Mouse (Mus musculus): Measurements from ENCODE around the gene Cacna2d3. TPM values are rescaled to one million over a fixed set of nuclear protein-coding genes. Genes with fewer than 3 reads are reported as not detected.

Cacna2d3 gene
- total and polyA plus RNA-seq, 3 experiments, result 0.11 TPM; not detected in 2

DNA sequence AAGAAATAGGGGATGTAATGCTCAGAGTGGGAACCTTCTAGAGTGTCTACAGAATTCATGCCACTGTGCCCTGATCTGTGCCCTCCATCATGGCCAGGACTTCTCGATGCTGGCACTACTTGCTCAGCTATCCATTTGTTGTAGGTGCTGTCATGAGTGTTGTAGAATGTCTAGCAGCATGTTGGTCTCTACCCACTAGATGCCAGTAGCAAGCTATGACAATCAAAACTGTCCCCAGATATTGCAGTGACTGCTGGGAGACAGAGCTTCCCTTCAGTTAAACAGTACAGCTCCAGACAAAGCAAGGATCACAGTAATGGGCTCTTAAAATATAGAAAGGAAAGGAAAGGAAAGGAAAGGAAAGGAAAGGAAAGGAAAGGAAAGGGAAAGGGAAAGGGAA is 771.9 kb downstream of the Cacna2d3 start:
- no peaks in the 10 kb centered on the region for H3K4me1 ChIP-seq (ENCODE audit: insufficient read depth, low read depth, low read length)
- TF ChIP-seq GATA2 (IDR thresholded peaks at IDR 0.05; ENCODE audit: borderline replicate concordance, low read depth, low read length) (no peak), GATA1 (IDR thresholded peaks at IDR 0.05; ENCODE audit: borderline replicate concordance, low read length) (no peak), CTCF (IDR thresholded peaks at IDR 0.05; ENCODE audit: low read depth, low read length) (no peak), POLR2AphosphoS5 (IDR thresholded peaks at IDR 0.05; ENCODE audit: insufficient replicate concordance, low read depth, low read length) (no peak), TAL1 (conservative IDR thresholded peaks at IDR 0.05; ENCODE audit: low read depth, low read length) (no peak)
- no peak for DNase-seq (ENCODE audit: low spot score)
- H3K9me3 ChIP-seq (replicated peaks), result peaks cover 10% of the 10 kb centered on the region; the same call in 1 of the 2 replicates
- ATAC-seq (ENCODE audit: extremely low read depth, insufficient number of reproducible peaks, low FRiP score, poor library complexity, severe bottlenecking), result no peak
- H3K27me3 ChIP-seq (ENCODE audit: insufficient read depth, low read length), result no peaks in the 10 kb centered on the region
- H3K4me3 ChIP-seq (ENCODE audit: low read depth, low read length), result no peak overlapping the region
- no peaks in the 10 kb centered on the region for H3K36me3 ChIP-seq (replicated peaks)

DNA sequence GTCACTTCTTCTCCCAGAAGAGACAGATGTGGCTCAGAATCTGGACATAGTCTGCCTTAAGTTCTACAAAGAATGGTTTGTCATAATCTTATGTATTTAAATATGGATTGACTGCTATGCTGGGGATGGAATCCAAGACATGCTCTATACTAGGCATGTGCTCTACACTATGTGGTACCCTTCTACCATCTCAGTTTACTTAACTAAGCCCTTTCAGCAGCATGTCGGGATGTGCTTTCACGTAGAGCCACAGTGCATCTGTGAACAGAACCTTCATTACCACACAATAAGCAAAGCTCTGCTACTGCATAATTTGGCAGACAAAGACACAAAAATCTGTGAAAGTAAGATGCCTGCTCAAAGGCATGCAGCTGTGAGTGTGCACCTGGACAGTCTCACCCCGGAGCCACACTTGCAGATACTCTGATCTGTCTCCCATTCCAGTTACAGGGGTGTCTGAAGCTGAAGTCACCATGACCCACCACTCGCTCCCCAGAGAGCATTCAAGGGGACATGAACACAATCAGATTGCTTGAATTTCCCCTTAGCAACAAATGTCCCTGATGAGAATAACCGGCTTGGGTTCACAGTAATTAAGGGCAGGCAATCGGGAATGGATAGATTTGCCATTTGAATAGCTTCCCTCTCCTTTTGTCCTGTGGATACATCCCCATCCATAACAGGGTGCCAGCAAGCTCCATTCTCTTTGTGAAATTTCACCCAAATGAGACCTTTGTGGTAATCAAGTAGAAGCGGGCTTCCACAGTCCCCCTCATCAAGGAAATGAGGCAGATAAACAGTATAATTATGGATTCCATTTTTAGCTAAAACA is 773.4 kb downstream of the Cacna2d3 start:
- H3K4me1 ChIP-seq (ENCODE audit: insufficient read depth, low read depth, low read length), result no peaks in the 10 kb centered on the region
- H3K36me3 ChIP-seq (replicated peaks), result no peaks in the 10 kb centered on the region
- DNase-seq (ENCODE audit: low spot score), result no peak
- H3K27me3 ChIP-seq (ENCODE audit: insufficient read depth, low read length), result no peaks in the 10 kb centered on the region
- no peak overlapping the region for H3K4me3 ChIP-seq (ENCODE audit: low read depth, low read length)
- no peak for TF ChIP-seq POLR2AphosphoS5 (IDR thresholded peaks at IDR 0.05; ENCODE audit: insufficient replicate concordance, low read depth, low read length)
- TF ChIP-seq TAL1 (conservative IDR thresholded peaks at IDR 0.05; ENCODE audit: low read depth, low read length), result no peak
- TF ChIP-seq CTCF (IDR thresholded peaks at IDR 0.05; ENCODE audit: low read depth, low read length), result no peak
- no peak for TF ChIP-seq GATA1 (IDR thresholded peaks at IDR 0.05; ENCODE audit: borderline replicate concordance, low read length)
- no peak for TF ChIP-seq GATA2 (IDR thresholded peaks at IDR 0.05; ENCODE audit: borderline replicate concordance, low read depth, low read length)
- no peak for ATAC-seq (ENCODE audit: extremely low read depth, insufficient number of reproducible peaks, low FRiP score, poor library complexity, severe bottlenecking)
- H3K9me3 ChIP-seq (replicated peaks), result peaks cover 8% of the 10 kb centered on the region; the same call in 1 of the 2 replicates

- H3K4me1 ChIP-seq (ENCODE audit: insufficient read depth, low read depth, low read length), result no peaks in the 10 kb centered on the region
- H3K27me3 ChIP-seq (ENCODE audit: insufficient read depth, low read length), result no peaks in the 10 kb centered on the region
- peaks cover 2% of the 10 kb centered on the region for H3K9me3 ChIP-seq (replicated peaks)
- DNase-seq (ENCODE audit: low spot score) (no peak), ATAC-seq (ENCODE audit: extremely low read depth, insufficient number of reproducible peaks, low FRiP score, poor library complexity, severe bottlenecking) (no peak)
- H3K4me3 ChIP-seq (ENCODE audit: low read depth, low read length), result no peak overlapping the region
- H3K36me3 ChIP-seq (replicated peaks), result no peaks in the 10 kb centered on the region
- TF ChIP-seq TAL1 (conservative IDR thresholded peaks at IDR 0.05; ENCODE audit: low read depth, low read length) (no peak), CTCF (IDR thresholded peaks at IDR 0.05; ENCODE audit: low read depth, low read length) (no peak), POLR2AphosphoS5 (IDR thresholded peaks at IDR 0.05; ENCODE audit: insufficient replicate concordance, low read depth, low read length) (no peak), GATA2 (IDR thresholded peaks at IDR 0.05; ENCODE audit: borderline replicate concordance, low read depth, low read length) (no peak), GATA1 (IDR thresholded peaks at IDR 0.05; ENCODE audit: borderline replicate concordance, low read length) (no peak)
Measured at GRCm38 (mm10) chr14:28932746-28933293, 788.8 kb downstream of the Cacna2d3 start.

GRCm38 (mm10) chr14:28923180-28923961 is 798.3 kb downstream of the Cacna2d3 start:
- no peak for ATAC-seq (ENCODE audit: extremely low read depth, insufficient number of reproducible peaks, low FRiP score, poor library complexity, severe bottlenecking)
- H3K36me3 ChIP-seq (replicated peaks), result no peaks in the 10 kb centered on the region
- no peak for TF ChIP-seq POLR2AphosphoS5 (IDR thresholded peaks at IDR 0.05; ENCODE audit: insufficient replicate concordance, low read depth, low read length)
- no peak for TF ChIP-seq GATA1 (IDR thresholded peaks at IDR 0.05; ENCODE audit: borderline replicate concordance, low read length)
- no peaks in the 10 kb centered on the region for H3K4me1 ChIP-seq (ENCODE audit: insufficient read depth, low read depth, low read length)
- no peak for DNase-seq (ENCODE audit: low spot score)
- no peak overlapping the region for H3K4me3 ChIP-seq (ENCODE audit: low read depth, low read length)
- no peaks in the 10 kb centered on the region for H3K27me3 ChIP-seq (ENCODE audit: insufficient read depth, low read length)
- peaks cover 16% of the 10 kb centered on the region for H3K9me3 ChIP-seq (replicated peaks)

GRCm38 (mm10) chr14:28918871-28919270 is 802.8 kb downstream of the Cacna2d3 start:
- Histone ChIP-seq H3K9me3 (replicated peaks) (peaks cover 12% of the 10 kb centered on the region), H3K4me1 (ENCODE audit: insufficient read depth, low read depth, low read length) (no peaks in the 10 kb centered on the region), H3K27me3 (ENCODE audit: insufficient read depth, low read length) (no peaks in the 10 kb centered on the region), H3K4me3 (ENCODE audit: low read depth, low read length) (no peak overlapping the region), H3K36me3 (replicated peaks) (no peaks in the 10 kb centered on the region)
- TF ChIP-seq GATA2 (IDR thresholded peaks at IDR 0.05; ENCODE audit: borderline replicate concordance, low read depth, low read length) (no peak), CTCF (IDR thresholded peaks at IDR 0.05; ENCODE audit: low read depth, low read length) (no peak), TAL1 (conservative IDR thresholded peaks at IDR 0.05; ENCODE audit: low read depth, low read length) (no peak), POLR2AphosphoS5 (IDR thresholded peaks at IDR 0.05; ENCODE audit: insufficient replicate concordance, low read depth, low read length) (no peak), GATA1 (IDR thresholded peaks at IDR 0.05; ENCODE audit: borderline replicate concordance, low read length) (no peak)
- DNase-seq (ENCODE audit: low spot score) (no peak), ATAC-seq (ENCODE audit: extremely low read depth, insufficient number of reproducible peaks, low FRiP score, poor library complexity, severe bottlenecking) (no peak)

- TF ChIP-seq POLR2AphosphoS5 (IDR thresholded peaks at IDR 0.05; ENCODE audit: insufficient replicate concordance, low read depth, low read length) (no peak), GATA1 (IDR thresholded peaks at IDR 0.05; ENCODE audit: borderline replicate concordance, low read length) (no peak), TAL1 (conservative IDR thresholded peaks at IDR 0.05; ENCODE audit: low read depth, low read length) (no peak), GATA2 (IDR thresholded peaks at IDR 0.05; ENCODE audit: borderline replicate concordance, low read depth, low read length) (no peak), CTCF (IDR thresholded peaks at IDR 0.05; ENCODE audit: low read depth, low read length) (no peak)
- no peak overlapping the region for H3K4me3 ChIP-seq (ENCODE audit: low read depth, low read length)
- no peak for DNase-seq (ENCODE audit: low spot score)
- ATAC-seq (ENCODE audit: extremely low read depth, insufficient number of reproducible peaks, low FRiP score, poor library complexity, severe bottlenecking), result no peak
- no peaks in the 10 kb centered on the region for H3K36me3 ChIP-seq (replicated peaks)
- H3K27me3 ChIP-seq (ENCODE audit: insufficient read depth, low read length), result no peaks in the 10 kb centered on the region
- no peaks in the 10 kb centered on the region for H3K4me1 ChIP-seq (ENCODE audit: insufficient read depth, low read depth, low read length)
- peaks cover 11% of the 10 kb centered on the region for H3K9me3 ChIP-seq (replicated peaks)
Measured at GRCm38 (mm10) chr14:28915004-28915403, 806.7 kb downstream of the Cacna2d3 start.

Data from G1E (cell line).